Mouse (Mus musculus) liver, embryonic 11.5 days (tissue): ENCODE measurements around the gene Tapbpl. TPM values are rescaled to one million over a fixed set of nuclear protein-coding genes. Genes with fewer than 3 reads are reported as not detected.

Experiments
- ATAC-seq: fragments of 200-750 bp; cut with Nextera tagmentation; replicated peaks from 2 replicates; pipeline ENCODE4 v1.8.0; 2017; ENCODE audit warnings: moderate number of reproducible peaks, mild to moderate bottlenecking, moderate TSS enrichment, moderate library complexity; ENCODE audit not compliant: low FRiP score
- DNase-seq: peaks from one replicate; pipeline ENCODE4 v3.0.0-alpha.2; 2017; ENCODE audit warnings: low spot score
- H3K27ac ChIP-seq: fragments of 300-500 bp; sonication (generic); 2 replicates; pipeline ENCODE4 v1.5.1; 2014; ENCODE audit warnings: mild to moderate bottlenecking, low read depth, low read length, control low read depth
- H3K27me3 ChIP-seq: fragments of 300-500 bp; sonication (generic); replicated peaks from 2 replicates; pipeline ENCODE4 v1.6.1; 2014; ENCODE audit warnings: low read length, mixed read lengths; ENCODE audit not compliant: control insufficient read depth, insufficient read depth
- H3K36me3 ChIP-seq: fragments of 300-500 bp; sonication (generic); 2 replicates; pipeline ENCODE4 v1.6.1; 2014; ENCODE audit warnings: mild to moderate bottlenecking, low read length, moderate library complexity, mixed read lengths; ENCODE audit not compliant: control insufficient read depth, insufficient read depth
- H3K4me1 ChIP-seq: fragments of 300-500 bp; sonication (generic); replicated peaks from 2 replicates; pipeline ENCODE4 v1.6.1; 2014; ENCODE audit warnings: low read length, mixed read lengths; ENCODE audit not compliant: control insufficient read depth, insufficient read depth
- H3K4me2 ChIP-seq: fragments of 300-500 bp; sonication (generic); 2 replicates; pipeline ENCODE4 v1.6.1; 2014; ENCODE audit warnings: mild to moderate bottlenecking, control low read depth, moderate library complexity
- H3K4me3 ChIP-seq: fragments of 300-500 bp; sonication (generic); 2 replicates; pipeline ENCODE4 v1.5.1; 2014; ENCODE audit warnings: low read depth, low read length, control low read depth
- H3K9ac ChIP-seq: fragments of 300-500 bp; sonication (generic); 2 replicates; pipeline ENCODE4 v1.6.1; 2014; ENCODE audit warnings: low read depth, low read length, control low read depth
- H3K9me3 ChIP-seq: fragments of 300-500 bp; sonication (generic); 2 replicates; pipeline ENCODE4 v1.6.1; 2016; ENCODE audit warnings: low read length, inconsistent platforms, mixed read lengths; ENCODE audit not compliant: control insufficient read depth
- WGBS: fragments of 180-500 bp; shearing (Covaris S2); extraction: QIAGEN DNeasy Blood & Tissue Kit; methylation state at CpG from one replicate; pipeline ENCODE4 v1.1.7; 2014; 5-methylcytosine and 5-hydroxymethylcytosine counted together
- polyA plus RNA-seq: library from polyadenylated mRNA; unstranded; fragments of >200 nt; fragmentation: Nextera tagmentation; extraction: Ambion mirVana; gene quantifications from 2 replicates; pipeline ENCODE4 v1.2.1, GENCODE M21; 2014

Tapbpl gene
- polyA plus RNA-seq, 1 experiment from 2014 or later, result 4.0 TPM

- H3K27me3 ChIP-seq, result no peaks in the 10 kb centered on the region
- no peak overlapping the region for H3K4me3 ChIP-seq
- peaks cover 15% of the 10 kb centered on the region for H3K4me1 ChIP-seq
- no peaks in the 10 kb centered on the region for H3K9me3 ChIP-seq
- no peak for DNase-seq
- WGBS, result 67% methylated on average over 5 of the region's 5 CpGs
- no peak for ATAC-seq
- no peaks in the 10 kb centered on the region for H3K36me3 ChIP-seq
- no peak overlapping the region for H3K4me2 ChIP-seq
- H3K27ac ChIP-seq, result no peak overlapping the region
- H3K9ac ChIP-seq, result 0 out of 2 replicates have a peak overlapping the region, but pooled peaks have one; percentile 12
Measured at GRCm38 (mm10) chr6:125234520-125234828, 2.8 kb upstream of the Tapbpl start.

GRCm38 (mm10) chr6:125233816-125234519, 2.3 kb upstream of the Tapbpl start:
- H3K9ac ChIP-seq, result 0 out of 2 replicates have a peak overlapping the region, but pooled peaks have one; percentile 12
- H3K9me3 ChIP-seq, result no peaks in the 10 kb centered on the region
- H3K27me3 ChIP-seq, result no peaks in the 10 kb centered on the region
- ATAC-seq (no peak), DNase-seq (no peak)
- no peaks in the 10 kb centered on the region for H3K36me3 ChIP-seq
- H3K4me2 ChIP-seq, result no peak overlapping the region
- no peak overlapping the region for H3K4me3 ChIP-seq
- peaks cover 15% of the 10 kb centered on the region for H3K4me1 ChIP-seq
- WGBS, result 56% methylated on average over 7 of the region's 7 CpGs
- H3K27ac ChIP-seq, result no peak overlapping the region

GRCm38 (mm10) chr6:125232516-125232915, 856 bp upstream of the Tapbpl start:
- peak overlapping the region; percentile 58 for H3K4me3 ChIP-seq
- no peak for DNase-seq
- no peaks in the 10 kb centered on the region for H3K36me3 ChIP-seq
- peak overlapping the region; percentile 71; the same call in 1 of the 2 replicates for H3K9ac ChIP-seq
- peak overlapping the region; percentile 57; the same call in 1 of the 2 replicates for H3K27ac ChIP-seq
- no peaks in the 10 kb centered on the region for H3K27me3 ChIP-seq
- no peak for ATAC-seq
- WGBS, result 50% methylated on average over 6 of the region's 6 CpGs
- H3K9me3 ChIP-seq, result no peaks in the 10 kb centered on the region
- peak overlapping the region; percentile 80 for H3K4me2 ChIP-seq
- peaks cover 15% of the 10 kb centered on the region for H3K4me1 ChIP-seq

GRCm38 (mm10) chr6:125232045-125232437, 381 bp upstream of the Tapbpl start:
- Histone ChIP-seq H3K9me3 (no peaks in the 10 kb centered on the region), H3K9ac (peak overlapping the region; percentile 71), H3K4me2 (peak overlapping the region; percentile 80), H3K27ac (peak overlapping the region; percentile 57; the same call in 1 of the 2 replicates), H3K27me3 (no peaks in the 10 kb centered on the region), H3K4me1 (peaks cover 15% of the 10 kb centered on the region), H3K36me3 (no peaks in the 10 kb centered on the region), H3K4me3 (peak overlapping the region; percentile 58)
- ATAC-seq (peak; percentile 35), DNase-seq (no peak)
- WGBS, result 44% methylated on average over 4 of the region's 4 CpGs

- Histone ChIP-seq H3K27me3 (no peaks in the 10 kb centered on the region), H3K9ac (no peak overlapping the region), H3K4me2 (peak overlapping the region; percentile 80; the same call in 1 of the 2 replicates), H3K36me3 (no peaks in the 10 kb centered on the region), H3K9me3 (no peaks in the 10 kb centered on the region), H3K4me1 (peaks cover 15% of the 10 kb centered on the region), H3K27ac (no peak overlapping the region), H3K4me3 (no peak overlapping the region; the same call in 1 of the 2 replicates)
- no peak for DNase-seq
- 64% methylated on average over 9 of the region's 9 CpGs for WGBS
- no peak for ATAC-seq
Measured at GRCm38 (mm10) chr6:125230571-125230970, 1.1 kb downstream of the Tapbpl start.

- no peaks in the 10 kb centered on the region for H3K36me3 ChIP-seq
- no peaks in the 10 kb centered on the region for H3K4me1 ChIP-seq
- no peak overlapping the region for H3K27ac ChIP-seq
- H3K4me2 ChIP-seq, result no peak overlapping the region
- H3K27me3 ChIP-seq, result no peaks in the 10 kb centered on the region
- H3K9me3 ChIP-seq, result no peaks in the 10 kb centered on the region
- DNase-seq, result no peak
- WGBS, result 73% methylated on average over 5 of the region's 5 CpGs
- no peak for ATAC-seq
- H3K4me3 ChIP-seq, result no peak overlapping the region
- no peak overlapping the region for H3K9ac ChIP-seq
Measured at GRCm38 (mm10) chr6:125225518-125226115, 6.0 kb downstream of the Tapbpl start.

- H3K4me2 ChIP-seq, result no peak overlapping the region
- H3K4me1 ChIP-seq, result no peaks in the 10 kb centered on the region
- H3K4me3 ChIP-seq, result no peak overlapping the region
- H3K27me3 ChIP-seq, result no peaks in the 10 kb centered on the region
- ATAC-seq, result no peak
- no peak overlapping the region for H3K9ac ChIP-seq
- DNase-seq, result no peak
- no peak overlapping the region for H3K27ac ChIP-seq
- WGBS, result 81% methylated on average over 3 of the region's 3 CpGs
- H3K9me3 ChIP-seq, result no peaks in the 10 kb centered on the region
- H3K36me3 ChIP-seq, result no peaks in the 10 kb centered on the region; the same call in 1 of the 2 replicates
Measured at GRCm38 (mm10) chr6:125222577-125222976, 9.1 kb downstream of the Tapbpl start.

GRCm38 (mm10) chr6:125222146-125222545, 9.5 kb downstream of the Tapbpl start:
- H3K9me3 ChIP-seq, result no peaks in the 10 kb centered on the region
- H3K36me3 ChIP-seq, result no peaks in the 10 kb centered on the region; the same call in 1 of the 2 replicates
- no peak overlapping the region for H3K9ac ChIP-seq
- WGBS, result 68% methylated on average over 2 of the region's 2 CpGs
- H3K4me1 ChIP-seq, result no peaks in the 10 kb centered on the region
- no peak overlapping the region for H3K4me2 ChIP-seq
- DNase-seq (no peak), ATAC-seq (no peak)
- no peaks in the 10 kb centered on the region for H3K27me3 ChIP-seq
- no peak overlapping the region for H3K27ac ChIP-seq
- H3K4me3 ChIP-seq, result no peak overlapping the region
